Mouse (Mus musculus): Measurements from ENCODE around the gene Nap1l1. TPM values are rescaled to one million over a fixed set of nuclear protein-coding genes. Genes with fewer than 3 reads are reported as not detected.

The Nap1l1 gene
- polyA plus RNA-seq, 1 experiment from 2014 or later: 127 TPM

GRCm38 (mm10) chr10:111495888-111496287 is 22.9 kb downstream of the Nap1l1 start:
- Histone ChIP-seq H3K4me2 (replicated peaks; ENCODE audit: low read depth, low read length) (no peak overlapping the region), H3K27ac (ENCODE audit: low read length) (no peak overlapping the region), H3K36me3 (ENCODE audit: insufficient read depth, low read length) (peaks cover 8% of the 10 kb centered on the region; the same call in 1 of the 2 replicates), H3K4me3 (ENCODE audit: low read depth, low read length) (no peak overlapping the region), H3K4me1 (ENCODE audit: insufficient read depth, low read depth, low read length) (no peaks in the 10 kb centered on the region), H3K27me3 (replicated peaks; ENCODE audit: insufficient read depth, low read length) (no peaks in the 10 kb centered on the region), H3K9me3 (ENCODE audit: low read length) (no peaks in the 10 kb centered on the region), H3K9ac (replicated peaks; ENCODE audit: low read depth) (no peak overlapping the region)
- no peak for ATAC-seq
- TF ChIP-seq CTCF (IDR thresholded peaks at IDR 0.05): no peak
- TF ChIP-seq EP300 (IDR thresholded peaks at IDR 0.05): no peak
- no peak for DNase-seq (ENCODE audit: low spot score)
- 83% methylated on average over 7 of the region's 7 CpGs for WGBS

GRCm38 (mm10) chr10:111499892-111500291 is 26.9 kb downstream of the Nap1l1 start:
- DNase-seq (ENCODE audit: low spot score) (no peak), ATAC-seq (no peak)
- Histone ChIP-seq H3K27ac (ENCODE audit: low read length) (no peak overlapping the region), H3K9me3 (ENCODE audit: low read length) (no peaks in the 10 kb centered on the region), H3K4me3 (ENCODE audit: low read depth, low read length) (no peak overlapping the region), H3K36me3 (ENCODE audit: insufficient read depth, low read length) (0 out of 2 replicates have a peak, but pooled peaks cover 5% of the 10 kb centered on the region), H3K4me2 (replicated peaks; ENCODE audit: low read depth, low read length) (no peak overlapping the region), H3K9ac (replicated peaks; ENCODE audit: low read depth) (no peak overlapping the region), H3K27me3 (replicated peaks; ENCODE audit: insufficient read depth, low read length) (no peaks in the 10 kb centered on the region), H3K4me1 (ENCODE audit: insufficient read depth, low read depth, low read length) (no peaks in the 10 kb centered on the region)
- TF ChIP-seq EP300 (IDR thresholded peaks at IDR 0.05): no peak
- no peak for TF ChIP-seq CTCF (IDR thresholded peaks at IDR 0.05)
- WGBS: 73% methylated on average over 6 of the region's 6 CpGs

DNA sequence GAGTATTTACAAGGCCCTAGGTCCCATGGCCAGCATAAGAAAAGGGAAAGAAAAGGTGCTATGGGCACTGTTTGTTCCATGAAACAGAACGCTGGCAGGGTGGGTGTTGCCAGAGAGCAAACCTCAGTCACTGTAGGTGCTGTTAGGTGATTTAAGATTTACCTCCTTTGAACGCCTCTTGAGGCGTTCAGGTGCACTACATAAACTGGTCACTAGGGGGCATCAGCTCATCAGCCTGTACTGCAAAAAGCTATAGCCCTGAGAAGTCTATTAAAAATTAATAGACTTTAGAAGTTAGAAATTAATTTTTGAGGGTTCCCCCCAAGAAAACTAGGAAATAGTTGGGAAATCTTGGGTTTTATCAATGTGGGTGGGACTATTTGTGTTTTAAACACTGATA is 30.0 kb downstream of the Nap1l1 start:
- ATAC-seq (no peak), DNase-seq (ENCODE audit: low spot score) (peak; percentile 82)
- no peak overlapping the region for H3K4me2 ChIP-seq (replicated peaks; ENCODE audit: low read depth, low read length)
- no peaks in the 10 kb centered on the region for H3K36me3 ChIP-seq (ENCODE audit: insufficient read depth, low read length)
- H3K9me3 ChIP-seq (ENCODE audit: low read length): no peaks in the 10 kb centered on the region
- H3K9ac ChIP-seq (replicated peaks; ENCODE audit: low read depth): no peak overlapping the region
- H3K27ac ChIP-seq (ENCODE audit: low read length): no peak overlapping the region
- TF ChIP-seq CTCF (IDR thresholded peaks at IDR 0.05) (peak; percentile 91), EP300 (IDR thresholded peaks at IDR 0.05) (peak; percentile 43; the same call in 1 of the 2 replicates)
- H3K4me3 ChIP-seq (ENCODE audit: low read depth, low read length): no peak overlapping the region
- H3K27me3 ChIP-seq (replicated peaks; ENCODE audit: insufficient read depth, low read length): no peaks in the 10 kb centered on the region
- WGBS: 0% methylated on average over 3 of the region's 3 CpGs
- H3K4me1 ChIP-seq (ENCODE audit: insufficient read depth, low read depth, low read length): peaks cover 3% of the 10 kb centered on the region; the same call in 1 of the 2 replicates

- DNase-seq (ENCODE audit: low spot score): peak; percentile 30
- no peaks in the 10 kb centered on the region for H3K27me3 ChIP-seq (replicated peaks; ENCODE audit: insufficient read depth, low read length)
- peaks cover 3% of the 10 kb centered on the region; the same call in 1 of the 2 replicates for H3K4me1 ChIP-seq (ENCODE audit: insufficient read depth, low read depth, low read length)
- H3K9ac ChIP-seq (replicated peaks; ENCODE audit: low read depth): no peak overlapping the region
- H3K4me3 ChIP-seq (ENCODE audit: low read depth, low read length): no peak overlapping the region
- no peaks in the 10 kb centered on the region for H3K36me3 ChIP-seq (ENCODE audit: insufficient read depth, low read length)
- ATAC-seq: no peak
- no peak overlapping the region for H3K4me2 ChIP-seq (replicated peaks; ENCODE audit: low read depth, low read length)
- H3K27ac ChIP-seq (ENCODE audit: low read length): no peak overlapping the region
- 13% methylated on average over 10 of the region's 10 CpGs for WGBS
- no peaks in the 10 kb centered on the region for H3K9me3 ChIP-seq (ENCODE audit: low read length)
- TF ChIP-seq EP300 (IDR thresholded peaks at IDR 0.05) (no peak), CTCF (IDR thresholded peaks at IDR 0.05) (no peak)
Measured at GRCm38 (mm10) chr10:111503716-111504115, 30.7 kb downstream of the Nap1l1 start.

- no peak overlapping the region for H3K4me3 ChIP-seq (ENCODE audit: low read depth, low read length)
- H3K4me2 ChIP-seq (replicated peaks; ENCODE audit: low read depth, low read length): no peak overlapping the region
- H3K27ac ChIP-seq (ENCODE audit: low read length): 0 out of 2 replicates have a peak overlapping the region, but pooled peaks have one; percentile 51
- no peak for DNase-seq (ENCODE audit: low spot score)
- H3K36me3 ChIP-seq (ENCODE audit: insufficient read depth, low read length): no peaks in the 10 kb centered on the region
- H3K4me1 ChIP-seq (ENCODE audit: insufficient read depth, low read depth, low read length): peaks cover 11% of the 10 kb centered on the region; the same call in 1 of the 2 replicates
- no peaks in the 10 kb centered on the region for H3K27me3 ChIP-seq (replicated peaks; ENCODE audit: insufficient read depth, low read length)
- 39% methylated on average over 1 of the region's 1 CpGs for WGBS
- no peak for TF ChIP-seq CTCF (IDR thresholded peaks at IDR 0.05)
- no peak for TF ChIP-seq EP300 (IDR thresholded peaks at IDR 0.05)
- no peak overlapping the region for H3K9ac ChIP-seq (replicated peaks; ENCODE audit: low read depth)
- H3K9me3 ChIP-seq (ENCODE audit: low read length): no peaks in the 10 kb centered on the region
- ATAC-seq: no peak
Measured at GRCm38 (mm10) chr10:111504606-111505005, 31.6 kb downstream of the Nap1l1 start.

DNA sequence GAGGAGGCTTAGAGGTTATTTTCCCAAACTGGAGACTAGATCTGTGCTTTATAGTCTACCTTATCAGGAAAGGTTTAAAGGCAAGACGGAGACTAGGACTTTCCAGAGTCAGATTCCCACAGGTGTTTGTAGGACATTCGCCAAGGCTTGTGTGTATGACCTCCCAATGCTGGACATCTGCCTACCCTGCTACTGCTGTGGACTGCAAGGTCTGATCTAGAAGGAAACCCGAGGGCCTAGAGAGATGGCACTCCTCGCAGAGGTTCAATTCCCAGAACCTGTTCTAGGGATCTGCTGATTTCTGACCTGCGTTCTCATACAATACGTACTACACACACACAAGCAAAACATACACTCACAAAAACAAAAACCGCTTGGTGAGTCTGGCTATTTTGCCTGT is 32.4 kb downstream of the Nap1l1 start:
- H3K4me3 ChIP-seq (ENCODE audit: low read depth, low read length): peak overlapping the region; percentile 89; the same call in 1 of the 2 replicates
- 52% methylated on average over 7 of the region's 7 CpGs for WGBS
- no peak for DNase-seq (ENCODE audit: low spot score)

More for the DNA sequence above, 32.4 kb downstream of the Nap1l1 start:
- Histone ChIP-seq H3K9ac (replicated peaks; ENCODE audit: low read depth) (peak overlapping the region; percentile 26; the same call in 1 of the 2 replicates), H3K4me1 (ENCODE audit: insufficient read depth, low read depth, low read length) (peaks cover 11% of the 10 kb centered on the region; the same call in 1 of the 2 replicates), H3K9me3 (ENCODE audit: low read length) (no peaks in the 10 kb centered on the region), H3K36me3 (ENCODE audit: insufficient read depth, low read length) (no peaks in the 10 kb centered on the region), H3K27me3 (replicated peaks; ENCODE audit: insufficient read depth, low read length) (no peaks in the 10 kb centered on the region), H3K27ac (ENCODE audit: low read length) (peak overlapping the region; percentile 97), H3K4me2 (replicated peaks; ENCODE audit: low read depth, low read length) (peak overlapping the region; percentile 78)
- TF ChIP-seq EP300 (IDR thresholded peaks at IDR 0.05) (no peak), CTCF (IDR thresholded peaks at IDR 0.05) (no peak)
- ATAC-seq: no peak

Measured in lung, postnatal 0 days (tissue).